Mouse (Mus musculus): ENCODE data around the gene Tmem240. TPM values are rescaled to one million over a fixed set of nuclear protein-coding genes. Genes with fewer than 3 reads are reported as not detected.

The Tmem240 gene
- polyA plus RNA-seq, 1 experiment from 2014 or later = 28.3 TPM

- Histone ChIP-seq H3K36me3 (no peaks in the 10 kb centered on the region), H3K27ac (replicated peaks) (peak overlapping the region; percentile 81), H3K9me3 (replicated peaks) (no peaks in the 10 kb centered on the region), H3K27me3 (replicated peaks) (peaks cover 29% of the 10 kb centered on the region), H3K9ac (replicated peaks) (peak overlapping the region; percentile 51), H3K4me3 (replicated peaks) (peak overlapping the region; percentile 47), H3K4me2 (peak overlapping the region; percentile 84), H3K4me1 (peaks cover 29% of the 10 kb centered on the region)
- peak; percentile 9; the same call in 1 of the 2 replicates for ATAC-seq (ENCODE audit: low FRiP score)
- WGBS = 44% methylated on average over 9 of the region's 9 CpGs
Measured at GRCm38 (mm10) chr4:155774971-155775740, 40.6 kb downstream of the Tmem240 start.

GRCm38 (mm10) chr4:155775855-155776254 lies 41.3 kb downstream of the Tmem240 start:
- peaks cover 29% of the 10 kb centered on the region for H3K27me3 ChIP-seq (replicated peaks)
- 76% methylated on average over 3 of the region's 3 CpGs for WGBS
- ATAC-seq (ENCODE audit: low FRiP score) = no peak
- no peak overlapping the region for H3K4me3 ChIP-seq (replicated peaks)
- H3K27ac ChIP-seq (replicated peaks) = peak overlapping the region; percentile 81
- no peaks in the 10 kb centered on the region for H3K9me3 ChIP-seq (replicated peaks)
- no peaks in the 10 kb centered on the region for H3K36me3 ChIP-seq
- no peak overlapping the region for H3K9ac ChIP-seq (replicated peaks)
- no peak overlapping the region for H3K4me2 ChIP-seq
- H3K4me1 ChIP-seq = peaks cover 24% of the 10 kb centered on the region

- Histone ChIP-seq H3K27ac (replicated peaks) (peak overlapping the region; percentile 41; the same call in 1 of the 2 replicates), H3K4me1 (peaks cover 26% of the 10 kb centered on the region), H3K27me3 (replicated peaks) (peaks cover 21% of the 10 kb centered on the region), H3K4me2 (no peak overlapping the region), H3K36me3 (no peaks in the 10 kb centered on the region), H3K9me3 (replicated peaks) (no peaks in the 10 kb centered on the region), H3K9ac (replicated peaks) (no peak overlapping the region), H3K4me3 (replicated peaks) (no peak overlapping the region)
- ATAC-seq (ENCODE audit: low FRiP score) = no peak
- WGBS = 36% methylated on average over 2 of the region's 2 CpGs
Measured at GRCm38 (mm10) chr4:155776704-155777335, 42.2 kb downstream of the Tmem240 start.

- no peak overlapping the region for H3K9ac ChIP-seq (replicated peaks)
- 76% methylated on average over 2 of the region's 2 CpGs for WGBS
- H3K27me3 ChIP-seq (replicated peaks) = peaks cover 11% of the 10 kb centered on the region
Measured at GRCm38 (mm10) chr4:155777816-155778215, 43.2 kb downstream of the Tmem240 start.

GRCm38 (mm10) chr4:155779498-155779897 lies 44.9 kb downstream of the Tmem240 start:
- Histone ChIP-seq H3K4me1 (peaks cover 32% of the 10 kb centered on the region), H3K9me3 (replicated peaks) (no peaks in the 10 kb centered on the region), H3K27ac (replicated peaks) (no peak overlapping the region), H3K4me3 (replicated peaks) (no peak overlapping the region), H3K27me3 (replicated peaks) (0 out of 2 replicates have a peak, but pooled peaks cover 3% of the 10 kb centered on the region), H3K9ac (replicated peaks) (no peak overlapping the region), H3K36me3 (no peaks in the 10 kb centered on the region), H3K4me2 (no peak overlapping the region)
- WGBS = 87% methylated on average over 4 of the region's 4 CpGs
- no peak for ATAC-seq (ENCODE audit: low FRiP score)

More at GRCm38 (mm10) chr4:155777816-155778215, 43.2 kb downstream of the Tmem240 start:
- ATAC-seq (ENCODE audit: low FRiP score) = no peak
- H3K4me2 ChIP-seq = no peak overlapping the region
- H3K4me3 ChIP-seq (replicated peaks) = no peak overlapping the region
- H3K4me1 ChIP-seq = peaks cover 28% of the 10 kb centered on the region
- H3K9me3 ChIP-seq (replicated peaks) = no peaks in the 10 kb centered on the region
- no peaks in the 10 kb centered on the region for H3K36me3 ChIP-seq
- no peak overlapping the region; the same call in 1 of the 2 replicates for H3K27ac ChIP-seq (replicated peaks)

- WGBS = 36% methylated on average over 6 of the region's 6 CpGs
Measured at GRCm38 (mm10) chr4:155780895-155781294, 46.3 kb downstream of the Tmem240 start.

GRCm38 (mm10) chr4:155783486-155784080 lies 49.0 kb downstream of the Tmem240 start:
- peak; percentile 39; the same call in 1 of the 2 replicates for ATAC-seq (ENCODE audit: low FRiP score)
- Histone ChIP-seq H3K27me3 (replicated peaks) (no peaks in the 10 kb centered on the region), H3K4me2 (peak overlapping the region; percentile 74), H3K4me3 (replicated peaks) (peak overlapping the region; percentile 63), H3K9ac (replicated peaks) (peak overlapping the region; percentile 75), H3K9me3 (replicated peaks) (no peaks in the 10 kb centered on the region), H3K27ac (replicated peaks) (peak overlapping the region; percentile 92), H3K4me1 (peaks cover 26% of the 10 kb centered on the region), H3K36me3 (no peaks in the 10 kb centered on the region)
- 35% methylated on average over 16 of the region's 16 CpGs for WGBS

More at GRCm38 (mm10) chr4:155780895-155781294, 46.3 kb downstream of the Tmem240 start:
- Histone ChIP-seq H3K27ac (replicated peaks) (peak overlapping the region; percentile 41; the same call in 1 of the 2 replicates), H3K9ac (replicated peaks) (no peak overlapping the region), H3K4me2 (peak overlapping the region; percentile 13; the same call in 1 of the 2 replicates), H3K27me3 (replicated peaks) (0 out of 2 replicates have a peak, but pooled peaks cover 3% of the 10 kb centered on the region), H3K4me1 (peaks cover 29% of the 10 kb centered on the region), H3K4me3 (replicated peaks) (no peak overlapping the region), H3K36me3 (no peaks in the 10 kb centered on the region), H3K9me3 (replicated peaks) (no peaks in the 10 kb centered on the region)
- ATAC-seq (ENCODE audit: low FRiP score) = no peak

GRCm38 (mm10) chr4:155784081-155784701 lies 49.6 kb downstream of the Tmem240 start:
- Histone ChIP-seq H3K4me1 (peaks cover 26% of the 10 kb centered on the region), H3K9me3 (replicated peaks) (no peaks in the 10 kb centered on the region), H3K4me3 (replicated peaks) (peak overlapping the region; percentile 63), H3K9ac (replicated peaks) (peak overlapping the region; percentile 75), H3K4me2 (peak overlapping the region; percentile 74), H3K27ac (replicated peaks) (peak overlapping the region; percentile 92), H3K27me3 (replicated peaks) (no peaks in the 10 kb centered on the region), H3K36me3 (no peaks in the 10 kb centered on the region)
- under 1% methylated on average over 52 of the region's 52 CpGs for WGBS
- ATAC-seq (ENCODE audit: low FRiP score) = peak; percentile 89

GRCm38 (mm10) chr4:155785246-155785645 lies 50.6 kb downstream of the Tmem240 start:
- H3K27me3 ChIP-seq (replicated peaks) = no peaks in the 10 kb centered on the region
- H3K9me3 ChIP-seq (replicated peaks) = no peaks in the 10 kb centered on the region
- H3K36me3 ChIP-seq = no peaks in the 10 kb centered on the region
- H3K27ac ChIP-seq (replicated peaks) = 0 out of 2 replicates have a peak overlapping the region, but pooled peaks have one; percentile 28
- H3K9ac ChIP-seq (replicated peaks) = 0 out of 2 replicates have a peak overlapping the region, but pooled peaks have one; percentile 20
- no peak overlapping the region for H3K4me3 ChIP-seq (replicated peaks)
- H3K4me1 ChIP-seq = peaks cover 26% of the 10 kb centered on the region
- 0 out of 2 replicates have a peak overlapping the region, but pooled peaks have one; percentile 74 for H3K4me2 ChIP-seq
- 90% methylated on average over 10 of the region's 10 CpGs for WGBS
- ATAC-seq (ENCODE audit: low FRiP score) = no peak

- Histone ChIP-seq H3K36me3 (no peaks in the 10 kb centered on the region), H3K27ac (replicated peaks) (peak within 1 kb of the TSS; percentile 92; the same call in 1 of the 2 replicates), H3K4me1 (peaks cover 25% of the 10 kb centered on the region), H3K4me3 (replicated peaks) (peak within 1 kb of the TSS; percentile 63), H3K27me3 (replicated peaks) (no peaks in the 10 kb centered on the region), H3K9ac (replicated peaks) (peak within 1 kb of the TSS; percentile 75; the same call in 1 of the 2 replicates), H3K9me3 (replicated peaks) (no peaks in the 10 kb centered on the region), H3K4me2 (peak within 1 kb of the TSS; percentile 74)
- no peak for ATAC-seq (ENCODE audit: low FRiP score)
- 68% methylated on average over 5 of the region's 5 CpGs for WGBS
Measured at GRCm38 (mm10) chr4:155785819-155786218, 51.2 kb downstream of the Tmem240 start, which contains the start of gene Tmem88b. Gene Tmem88b, minus strand, starts transcription at chr4:155785874.

- no peaks in the 10 kb centered on the region for H3K27me3 ChIP-seq (replicated peaks)
- H3K36me3 ChIP-seq = no peaks in the 10 kb centered on the region
- no peak overlapping the region for H3K4me2 ChIP-seq
- no peak overlapping the region for H3K27ac ChIP-seq (replicated peaks)
- no peaks in the 10 kb centered on the region for H3K9me3 ChIP-seq (replicated peaks)
- no peak overlapping the region for H3K9ac ChIP-seq (replicated peaks)
- no peak for ATAC-seq (ENCODE audit: low FRiP score)
- 81% methylated on average over 3 of the region's 3 CpGs for WGBS
- H3K4me3 ChIP-seq (replicated peaks) = no peak overlapping the region
- peaks cover 18% of the 10 kb centered on the region for H3K4me1 ChIP-seq
Measured at GRCm38 (mm10) chr4:155788300-155788699, 53.7 kb downstream of the Tmem240 start.

Measured in neural tube, embryonic 15.5 days (tissue).